Mouse (Mus musculus) intestine, embryonic 15.5 days (tissue): ENCODE measurements at regions not wholly inside any gene's neighbourhood (a gene's known extent, or its start where the extent isn't known, plus 50 kb on each side); places are given as distances from the start of the nearest gene placed in this dataset.

Experiments
- ATAC-seq: fragments of 200-750 bp; cut with Nextera tagmentation; 2 replicates; pipeline ENCODE4 v1.8.0; 2017; ENCODE audit warnings: moderate TSS enrichment, moderate library complexity
- H3K27ac ChIP-seq: fragments of 300-500 bp; sonication (generic); 2 replicates; pipeline ENCODE4 v1.5.1; 2015; ENCODE audit warnings: mild to moderate bottlenecking, inconsistent platforms
- H3K27me3 ChIP-seq: fragments of 300-500 bp; sonication (generic); replicated peaks from 2 replicates; pipeline ENCODE4 v1.6.1; 2015; ENCODE audit warnings: inconsistent platforms
- H3K36me3 ChIP-seq: fragments of 300-500 bp; sonication (generic); 2 replicates; pipeline ENCODE4 v1.6.1; 2015; ENCODE audit warnings: inconsistent platforms
- H3K4me1 ChIP-seq: fragments of 300-500 bp; sonication (generic); replicated peaks from 2 replicates; pipeline ENCODE4 v1.6.1; 2015; ENCODE audit warnings: inconsistent platforms
- H3K4me2 ChIP-seq: fragments of 300-500 bp; sonication (generic); replicated peaks from 2 replicates; pipeline ENCODE4 v1.6.1; 2015; ENCODE audit warnings: mild to moderate bottlenecking, inconsistent platforms
- H3K4me3 ChIP-seq: fragments of 300-500 bp; sonication (generic); replicated peaks from 2 replicates; pipeline ENCODE4 v1.5.1; 2015; ENCODE audit warnings: inconsistent platforms
- H3K9ac ChIP-seq: fragments of 300-500 bp; sonication (generic); 2 replicates; pipeline ENCODE4 v1.6.1; 2015; ENCODE audit warnings: inconsistent platforms
- H3K9me3 ChIP-seq: fragments of 300-500 bp; sonication (generic); 2 replicates; pipeline ENCODE4 v1.6.1; 2016; ENCODE audit warnings: inconsistent platforms
- WGBS: fragments of 180-500 bp; shearing (Covaris S2); methylation state at CpG from one replicate; pipeline ENCODE4 v1.1.7; 2015; 5-methylcytosine and 5-hydroxymethylcytosine counted together

GRCm38 (mm10) chr6:116848538-116849093 is 131.9 kb upstream of the Tmem72 start:
- Histone ChIP-seq H3K4me1 (no peaks in the 10 kb centered on the region), H3K9ac (no peak overlapping the region), H3K36me3 (no peaks in the 10 kb centered on the region), H3K27me3 (no peaks in the 10 kb centered on the region), H3K27ac (peak overlapping the region; percentile 19), H3K4me3 (no peak overlapping the region), H3K9me3 (no peaks in the 10 kb centered on the region), H3K4me2 (no peak overlapping the region)
- WGBS = 44% methylated on average over 10 of the region's 10 CpGs
- peak; percentile 69 for ATAC-seq

DNA sequence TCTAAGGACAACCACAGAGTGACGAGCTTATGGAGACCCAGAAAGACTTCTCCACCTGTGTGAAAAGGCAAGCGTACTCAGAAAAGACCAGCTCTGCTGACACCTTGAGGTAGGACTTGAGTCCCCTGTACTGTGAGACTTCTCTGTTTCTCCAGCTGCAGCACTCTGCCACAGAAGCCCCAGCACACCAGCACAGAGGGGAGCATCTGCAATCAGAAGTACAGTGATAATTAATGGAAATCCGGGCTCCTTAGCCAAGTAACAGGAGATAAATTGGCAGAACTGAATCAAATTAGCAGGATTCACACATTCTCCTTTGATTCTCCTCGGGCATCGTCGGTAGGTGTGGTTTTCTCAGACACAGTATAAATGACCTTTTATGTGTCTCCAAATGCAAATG is 137.3 kb upstream of the Tmem72 start:
- no peak for ATAC-seq

GRCm38 (mm10) chr6:116856093-116856492 is 139.4 kb upstream of the Tmem72 start:
- WGBS = 81% methylated on average over 2 of the region's 2 CpGs

More for the DNA sequence above, 137.3 kb upstream of the Tmem72 start:
- WGBS = 68% methylated on average over 6 of the region's 6 CpGs
- Histone ChIP-seq H3K27ac (no peak overlapping the region), H3K9ac (no peak overlapping the region), H3K27me3 (no peaks in the 10 kb centered on the region), H3K4me2 (no peak overlapping the region), H3K4me3 (no peak overlapping the region), H3K9me3 (no peaks in the 10 kb centered on the region), H3K36me3 (no peaks in the 10 kb centered on the region), H3K4me1 (no peaks in the 10 kb centered on the region)

DNA sequence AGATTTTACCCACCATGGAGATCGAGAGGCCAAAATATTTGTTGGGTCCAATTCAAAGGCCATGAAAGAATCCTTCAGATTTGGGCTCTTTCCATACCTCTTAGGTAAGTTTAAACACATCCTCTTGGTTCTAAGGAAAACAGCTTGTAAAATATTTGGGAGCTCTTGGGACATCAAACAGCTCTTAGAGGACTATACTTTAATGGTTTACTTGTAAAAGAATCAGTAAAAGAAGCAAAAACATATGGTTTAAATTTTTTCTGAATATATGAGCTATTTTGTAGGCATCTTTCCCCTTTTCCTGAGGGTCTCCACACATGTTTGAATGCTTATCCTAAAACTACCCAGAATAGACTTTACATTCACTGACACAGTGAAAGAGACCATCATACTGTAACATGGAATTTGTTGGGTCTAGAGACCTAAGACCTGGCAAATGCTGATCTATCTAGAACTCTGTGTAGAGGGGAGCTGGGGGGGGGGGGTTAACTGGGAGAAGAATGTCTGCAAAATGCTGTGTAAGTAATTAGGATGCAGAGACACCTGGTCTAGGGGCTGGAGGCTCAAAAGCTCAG is 140.3 kb upstream of the Tmem72 start:
- Histone ChIP-seq H3K9ac (no peak overlapping the region), H3K27me3 (no peaks in the 10 kb centered on the region), H3K9me3 (no peaks in the 10 kb centered on the region), H3K4me1 (no peaks in the 10 kb centered on the region), H3K4me3 (no peak overlapping the region), H3K4me2 (no peak overlapping the region), H3K27ac (no peak overlapping the region), H3K36me3 (no peaks in the 10 kb centered on the region)
- WGBS = 83% methylated on average over 1 of the region's 1 CpGs
- no peak for ATAC-seq

More at GRCm38 (mm10) chr6:116856093-116856492, 139.4 kb upstream of the Tmem72 start:
- no peaks in the 10 kb centered on the region for H3K9me3 ChIP-seq
- no peak overlapping the region for H3K9ac ChIP-seq
- H3K27me3 ChIP-seq = no peaks in the 10 kb centered on the region
- no peak overlapping the region for H3K4me2 ChIP-seq
- H3K4me3 ChIP-seq = no peak overlapping the region
- H3K27ac ChIP-seq = no peak overlapping the region
- no peaks in the 10 kb centered on the region for H3K36me3 ChIP-seq
- no peaks in the 10 kb centered on the region for H3K4me1 ChIP-seq
- ATAC-seq = no peak

GRCm38 (mm10) chr6:116863130-116863529 is 146.4 kb upstream of the Tmem72 start:
- no peak for ATAC-seq

DNA sequence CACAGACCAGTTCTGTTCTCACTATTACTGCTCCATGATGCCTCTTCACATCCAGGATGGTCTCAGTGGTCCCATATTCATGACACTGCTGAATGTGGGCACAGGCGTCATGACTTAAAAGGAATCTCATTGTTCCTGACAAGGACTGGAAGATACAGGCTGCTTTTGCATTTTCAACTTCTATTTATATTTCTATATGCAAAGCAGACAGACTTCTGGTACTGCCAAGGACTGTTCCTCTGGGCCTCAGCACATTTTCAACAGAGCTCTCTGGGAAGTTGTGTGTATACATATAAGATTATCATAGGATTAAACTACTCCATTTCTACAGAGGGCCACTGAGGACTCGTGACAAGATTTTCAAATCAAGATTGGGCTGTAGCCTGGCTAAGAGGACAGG is 146.9 kb upstream of the Tmem72 start:
- no peak overlapping the region for H3K27ac ChIP-seq
- 73% methylated on average over 2 of the region's 2 CpGs for WGBS
- H3K36me3 ChIP-seq = no peaks in the 10 kb centered on the region
- H3K27me3 ChIP-seq = no peaks in the 10 kb centered on the region
- H3K9me3 ChIP-seq = no peaks in the 10 kb centered on the region
- ATAC-seq = no peak
- no peaks in the 10 kb centered on the region for H3K4me1 ChIP-seq
- no peak overlapping the region for H3K9ac ChIP-seq
- H3K4me3 ChIP-seq = no peak overlapping the region
- H3K4me2 ChIP-seq = no peak overlapping the region

More at GRCm38 (mm10) chr6:116863130-116863529, 146.4 kb upstream of the Tmem72 start:
- Histone ChIP-seq H3K27me3 (no peaks in the 10 kb centered on the region), H3K27ac (no peak overlapping the region), H3K9ac (no peak overlapping the region), H3K4me2 (no peak overlapping the region), H3K4me1 (no peaks in the 10 kb centered on the region), H3K4me3 (no peak overlapping the region), H3K36me3 (no peaks in the 10 kb centered on the region), H3K9me3 (no peaks in the 10 kb centered on the region)
- 40% methylated on average over 2 of the region's 2 CpGs for WGBS

GRCm38 (mm10) chr6:116893299-116893698 is 176.6 kb upstream of the Tmem72 start:
- ATAC-seq = no peak
- Histone ChIP-seq H3K9ac (no peak overlapping the region), H3K27me3 (no peaks in the 10 kb centered on the region), H3K4me2 (no peak overlapping the region), H3K27ac (peak overlapping the region; percentile 9; the same call in 1 of the 2 replicates), H3K9me3 (no peaks in the 10 kb centered on the region), H3K36me3 (no peaks in the 10 kb centered on the region), H3K4me1 (peaks cover 9% of the 10 kb centered on the region), H3K4me3 (no peak overlapping the region)
- 46% methylated on average over 8 of the region's 8 CpGs for WGBS

GRCm38 (mm10) chr6:116894252-116894651 is 177.5 kb upstream of the Tmem72 start:
- ATAC-seq = no peak
- WGBS = 87% methylated on average over 5 of the region's 5 CpGs
- H3K9me3 ChIP-seq = no peaks in the 10 kb centered on the region

GRCm38 (mm10) chr6:116895114-116895513 is 178.4 kb upstream of the Tmem72 start:
- peak; percentile 73 for ATAC-seq
- Histone ChIP-seq H3K27ac (peak overlapping the region; percentile 37), H3K36me3 (no peaks in the 10 kb centered on the region), H3K9me3 (no peaks in the 10 kb centered on the region), H3K4me2 (no peak overlapping the region), H3K9ac (no peak overlapping the region), H3K4me1 (peaks cover 9% of the 10 kb centered on the region), H3K27me3 (no peaks in the 10 kb centered on the region), H3K4me3 (no peak overlapping the region)
- WGBS = 38% methylated on average over 5 of the region's 5 CpGs

More at GRCm38 (mm10) chr6:116894252-116894651, 177.5 kb upstream of the Tmem72 start:
- H3K27me3 ChIP-seq = no peaks in the 10 kb centered on the region
- no peak overlapping the region for H3K4me2 ChIP-seq
- H3K27ac ChIP-seq = peak overlapping the region; percentile 37
- H3K4me1 ChIP-seq = peaks cover 9% of the 10 kb centered on the region
- no peak overlapping the region for H3K4me3 ChIP-seq
- no peaks in the 10 kb centered on the region for H3K36me3 ChIP-seq
- H3K9ac ChIP-seq = no peak overlapping the region

DNA sequence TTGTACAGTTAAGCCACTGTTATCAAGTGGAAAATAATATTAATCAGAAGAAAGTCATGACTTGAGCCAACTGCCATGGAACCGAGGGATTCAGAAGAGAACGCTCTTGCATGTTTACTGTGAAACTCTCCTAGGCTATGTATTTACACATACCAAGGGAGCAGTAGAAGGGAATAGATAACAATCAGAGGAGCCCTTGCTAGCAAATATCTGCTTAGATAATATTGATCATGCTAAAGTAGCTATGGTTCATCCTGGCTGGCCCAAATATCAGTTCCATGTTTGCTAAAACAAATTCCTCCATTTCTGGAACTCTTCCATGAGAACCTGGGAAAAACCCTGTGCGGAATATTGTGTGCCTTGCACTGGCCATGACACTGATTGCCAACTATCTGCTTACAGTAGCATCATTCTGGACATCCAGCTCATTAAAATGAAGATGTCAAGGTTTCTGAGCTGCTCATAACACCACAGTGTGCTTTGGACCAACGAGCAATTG is 179.5 kb upstream of the Tmem72 start:
- no peak for ATAC-seq
- Histone ChIP-seq H3K4me1 (peaks cover 9% of the 10 kb centered on the region), H3K27ac (0 out of 2 replicates have a peak overlapping the region, but pooled peaks have one; percentile 14)

DNA sequence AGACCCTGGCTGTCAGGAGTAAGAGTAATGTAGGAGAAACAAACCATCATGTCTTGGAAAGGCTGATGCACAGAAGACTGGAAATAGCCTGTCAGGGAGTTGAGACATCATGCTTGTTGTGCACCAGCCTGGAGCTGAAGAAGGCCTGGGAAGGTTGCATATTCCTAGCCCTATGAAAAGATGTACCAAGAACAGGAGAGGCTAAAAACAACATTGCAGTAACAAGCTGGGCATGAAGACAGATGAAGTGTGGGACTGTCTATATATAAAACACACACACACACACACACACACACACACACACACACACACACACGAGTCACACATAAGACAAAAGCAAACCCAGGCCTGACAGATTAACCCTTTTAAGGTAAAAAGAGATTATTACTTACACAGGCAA is 185.1 kb upstream of the Tmem72 start:
- no peak for ATAC-seq

More for the DNA sequence above, 179.5 kb upstream of the Tmem72 start:
- 60% methylated on average over 4 of the region's 4 CpGs for WGBS
- Histone ChIP-seq H3K9me3 (no peaks in the 10 kb centered on the region), H3K9ac (no peak overlapping the region), H3K27me3 (no peaks in the 10 kb centered on the region), H3K4me3 (no peak overlapping the region), H3K4me2 (no peak overlapping the region), H3K36me3 (no peaks in the 10 kb centered on the region)

DNA sequence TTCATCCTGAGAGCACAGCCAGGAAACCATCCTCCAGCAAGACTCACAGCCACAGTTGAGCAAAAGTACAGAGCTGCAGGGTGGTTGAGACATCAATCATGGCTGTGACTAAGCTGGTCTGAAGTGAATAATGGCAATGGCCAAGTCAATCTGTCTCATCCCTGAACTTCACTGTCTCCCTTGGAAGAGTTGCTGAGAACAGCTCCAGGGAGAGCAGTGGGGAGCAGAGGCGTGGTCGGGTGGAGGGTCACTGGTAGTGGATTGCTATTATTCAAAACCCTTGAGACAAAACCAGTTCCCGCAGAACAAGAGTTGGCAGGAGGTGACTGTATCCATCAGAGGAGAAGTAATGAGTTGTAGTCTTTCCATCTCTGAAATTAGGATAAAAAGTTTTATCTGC is 185.7 kb upstream of the Tmem72 start:
- no peak overlapping the region for H3K4me2 ChIP-seq
- H3K4me1 ChIP-seq = 0 out of 2 replicates have a peak, but pooled peaks cover 2% of the 10 kb centered on the region
- no peak overlapping the region for H3K4me3 ChIP-seq
- no peak overlapping the region for H3K9ac ChIP-seq
- 70% methylated on average over 3 of the region's 3 CpGs for WGBS
- no peaks in the 10 kb centered on the region for H3K9me3 ChIP-seq
- no peaks in the 10 kb centered on the region for H3K36me3 ChIP-seq
- no peaks in the 10 kb centered on the region for H3K27me3 ChIP-seq
- no peak for ATAC-seq
- H3K27ac ChIP-seq = no peak overlapping the region

More for the DNA sequence above, 185.1 kb upstream of the Tmem72 start:
- Histone ChIP-seq H3K27me3 (no peaks in the 10 kb centered on the region), H3K4me1 (0 out of 2 replicates have a peak, but pooled peaks cover 2% of the 10 kb centered on the region), H3K9me3 (no peaks in the 10 kb centered on the region), H3K4me2 (no peak overlapping the region), H3K36me3 (no peaks in the 10 kb centered on the region), H3K9ac (no peak overlapping the region), H3K4me3 (no peak overlapping the region), H3K27ac (no peak overlapping the region)
- WGBS = 5% methylated on average over 1 of the region's 1 CpGs
